Mouse (Mus musculus) skeletal muscle tissue, adult 2 months (tissue): ENCODE measurements around the gene Ssxb3.
"Not testable (repeated sequence)": the region's sequence is repeated elsewhere in the genome, so short reads cannot be mapped to it uniquely, and the experiment has no call there.

Experiments used
- DNase-seq: peaks from one replicate; pipeline ENCODE4 v3.0.0-alpha.2; 2012; ENCODE audit warnings: low read depth, low spot score

The Ssxb3 gene

GRCm38 (mm10) chrX:8591716-8592115 is at the start of gene Ssxb3:
TSS of gene Ssxb3 (minus strand) at chrX:8591816.
- DNase-seq, result not testable (repeated sequence)

DNA sequence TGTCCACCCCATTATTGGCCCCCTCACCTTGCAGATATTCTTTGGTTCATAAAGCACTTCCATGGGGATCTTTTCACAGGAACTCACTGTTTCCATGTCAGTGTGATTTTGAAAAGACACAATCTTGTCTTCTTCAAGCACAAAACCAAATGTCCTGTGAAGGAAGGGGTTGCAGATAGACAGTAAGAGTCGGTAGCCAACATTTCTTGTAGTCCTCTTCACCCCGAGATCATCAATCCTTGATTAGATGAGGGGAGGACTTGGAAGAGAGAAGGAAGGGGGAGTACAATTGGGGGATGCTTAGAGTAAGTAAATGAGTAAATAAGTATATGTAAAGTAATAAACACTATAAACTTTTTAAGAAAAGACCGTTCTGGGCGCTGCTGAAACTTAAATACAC is 43.5 kb downstream of the Ssxb3 start, which contains the start of gene Ssxb6:
Gene Ssxb6 (minus strand): TSS at position 101 of the 400 bp plus-strand sequence.
- not testable (repeated sequence) for DNase-seq
